Mouse (Mus musculus) cerebral cortex, adult 2 months (tissue): ENCODE data around the gene Tmem174.

ENCODE experiments used
- WGBS: fragments of 180-500 bp; shearing (Covaris S2); methylation state at CpG from one replicate; pipeline ENCODE4 v1.1.7; 2018; 5-methylcytosine and 5-hydroxymethylcytosine counted together

The Tmem174 gene

DNA sequence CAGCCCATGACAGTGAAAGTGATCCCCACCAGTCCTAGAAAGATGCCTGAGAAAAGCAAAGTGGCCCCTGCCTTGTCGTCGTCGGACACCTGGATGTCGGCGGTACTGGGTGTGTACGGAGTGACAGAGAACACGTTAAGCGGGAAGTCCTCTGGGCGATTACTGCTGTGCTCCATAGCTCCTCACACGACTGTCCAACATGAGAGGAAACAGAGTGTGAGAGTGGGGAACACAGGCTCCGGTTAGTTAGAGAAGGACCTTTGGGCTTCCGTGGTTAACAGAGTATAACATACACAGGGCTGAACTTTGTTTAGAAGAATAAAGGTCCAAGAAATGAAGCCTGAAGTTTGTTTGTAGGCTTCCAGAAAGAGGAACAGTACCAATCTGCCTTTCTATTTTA, at the start of gene Tmem174:
Tmem174 (minus strand) TSS at position 266 of the 400 bp plus-strand sequence.
- 95% methylated on average over 12 of the region's 12 CpGs for WGBS

DNA sequence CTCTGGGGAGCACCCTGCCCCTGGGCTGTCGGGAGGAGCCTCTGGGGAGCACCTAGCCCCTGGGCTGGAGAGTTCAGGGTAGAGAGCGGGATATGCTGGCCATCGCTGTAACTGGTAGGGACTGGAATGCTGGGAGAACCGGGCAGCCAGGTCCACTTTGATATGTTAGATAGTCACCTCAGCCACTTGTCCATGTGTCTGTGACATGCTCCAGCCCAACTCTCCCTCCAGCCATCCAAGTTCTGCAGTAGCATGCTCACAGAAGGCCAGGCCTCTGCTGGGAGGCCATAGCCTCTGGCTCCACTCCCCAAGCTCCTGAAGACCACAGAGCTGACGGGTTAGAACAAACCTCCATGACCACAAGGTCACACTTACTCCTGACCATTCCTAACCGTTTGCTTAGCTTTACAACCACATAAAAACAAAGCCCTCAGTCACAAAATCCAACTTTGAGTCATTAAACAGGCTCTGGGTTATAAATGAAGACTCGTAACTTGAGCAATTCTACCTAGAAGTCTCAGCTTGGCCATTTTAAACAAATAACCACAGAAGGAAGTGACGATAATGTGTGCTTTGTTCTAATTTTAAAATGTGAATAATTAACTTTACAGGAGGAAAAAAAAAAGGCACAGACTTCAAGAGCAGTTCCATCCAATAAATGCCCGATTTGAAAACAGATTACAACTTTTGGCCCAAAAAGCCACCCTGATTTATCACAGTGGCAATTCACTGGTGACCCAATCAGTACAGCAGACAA, 47.1 kb upstream of the Tmem174 start:
- WGBS = 76% methylated on average over 9 of the region's 9 CpGs

DNA sequence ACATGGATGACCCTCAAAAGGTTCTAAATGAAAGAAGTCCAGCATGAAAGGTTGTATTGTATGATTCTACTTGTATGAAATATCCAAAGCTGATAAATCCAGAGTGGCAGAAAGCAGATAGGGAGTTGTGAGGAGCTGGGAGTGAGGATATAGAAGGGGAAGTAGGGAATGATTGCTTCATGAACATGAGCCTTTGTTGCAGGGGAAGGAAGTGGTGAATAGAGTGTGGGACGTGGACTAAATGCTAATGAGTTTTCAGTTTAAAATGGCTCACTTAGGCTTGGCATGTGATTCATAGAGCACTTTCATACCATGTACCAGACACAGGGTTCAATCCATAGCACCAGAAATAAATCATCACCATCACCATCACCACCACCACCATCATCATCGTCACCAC, 46.2 kb upstream of the Tmem174 start:
- WGBS = 69% methylated on average over 2 of the region's 2 CpGs

DNA sequence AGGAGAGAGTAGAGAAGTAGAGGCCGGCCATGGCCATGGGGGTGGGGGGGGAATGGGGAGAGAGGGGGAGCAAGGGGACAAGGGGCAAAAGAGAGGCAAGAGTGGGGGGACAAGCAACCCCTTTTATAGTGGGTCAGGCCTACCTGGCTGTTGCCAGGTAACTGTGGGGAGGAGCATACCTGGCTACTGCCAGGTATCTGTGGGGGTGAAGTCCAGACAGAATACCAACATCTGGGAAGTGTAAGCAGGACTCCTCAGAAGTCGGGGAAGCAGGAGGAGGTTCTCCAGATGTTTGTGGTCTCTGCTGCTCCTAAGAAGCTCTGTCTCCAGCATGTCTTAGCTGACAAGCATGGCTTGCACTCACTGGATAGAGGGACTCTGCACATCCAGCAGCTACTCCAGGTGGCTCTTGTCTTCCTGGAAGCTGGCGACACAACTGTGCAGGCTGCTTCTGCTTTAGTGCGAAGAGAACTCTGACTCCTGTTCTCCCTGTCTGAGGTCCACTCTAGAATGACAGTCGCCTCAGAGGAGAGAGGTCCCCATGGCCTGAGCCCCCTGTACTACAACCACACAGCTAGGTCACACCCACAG, 43.4 kb upstream of the Tmem174 start:
- WGBS = 93% methylated on average over 5 of the region's 5 CpGs

DNA sequence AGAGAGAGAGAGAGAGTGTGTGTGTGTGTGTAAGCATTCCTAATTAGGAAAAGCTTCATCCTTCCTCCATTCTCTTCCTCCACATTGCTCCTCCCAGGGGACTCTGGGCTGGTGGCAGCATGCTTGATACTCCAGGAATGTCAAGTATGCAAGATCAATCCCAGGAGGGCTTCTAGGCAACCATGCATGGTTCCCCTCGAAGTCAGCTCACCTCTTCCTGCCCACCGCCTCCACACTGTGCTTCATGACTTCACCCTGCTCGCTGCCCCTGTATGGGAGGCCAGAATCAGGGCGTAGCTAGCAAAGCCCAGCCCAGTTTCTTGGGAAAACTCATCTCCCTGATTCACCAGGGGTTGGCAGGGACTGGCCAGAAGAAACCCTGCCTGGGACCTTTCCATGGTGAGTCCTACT, 42.4 kb upstream of the Tmem174 start:
- 56% methylated on average over 4 of the region's 4 CpGs for WGBS

DNA sequence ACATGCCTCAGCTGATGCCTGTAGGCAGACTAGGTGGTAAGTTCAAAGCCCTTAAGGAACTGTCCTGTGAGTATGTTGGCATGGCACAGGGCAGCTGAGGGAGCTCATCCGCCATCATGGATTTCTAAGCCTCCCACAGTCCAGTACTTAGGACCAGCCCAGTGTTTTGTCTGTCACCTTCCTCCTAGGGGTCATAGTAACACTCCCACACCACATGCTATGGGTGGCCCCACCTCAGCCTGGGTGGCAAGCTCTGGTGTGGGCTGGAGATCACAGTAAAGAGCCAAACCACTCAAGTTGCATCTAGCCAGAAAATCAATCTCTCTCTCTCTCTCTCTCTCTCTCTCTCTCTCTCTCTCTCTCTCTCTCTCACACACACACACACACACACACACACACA, 42.0 kb upstream of the Tmem174 start:
- WGBS = 97% methylated on average over 1 of the region's 1 CpGs

DNA sequence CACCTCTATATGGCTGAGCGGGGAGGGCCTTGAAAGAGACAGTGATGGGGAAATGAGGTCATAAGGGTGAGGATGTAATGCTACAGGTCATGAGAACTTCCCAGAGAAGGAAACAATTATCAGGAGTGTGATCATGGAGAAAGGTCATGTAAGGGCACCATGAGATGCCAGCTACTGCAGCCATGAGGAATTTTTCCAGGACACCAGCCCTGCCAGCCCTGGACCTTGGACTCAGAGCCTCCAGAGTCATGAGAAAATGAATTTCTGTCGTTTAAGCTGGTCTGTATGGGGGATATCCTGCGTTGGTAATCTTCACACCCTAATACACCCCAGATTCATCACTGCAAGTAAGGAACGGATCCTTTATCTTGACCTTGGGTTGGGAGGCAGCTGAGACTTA, 36.7 kb upstream of the Tmem174 start:
- 83% methylated on average over 4 of the region's 4 CpGs for WGBS

DNA sequence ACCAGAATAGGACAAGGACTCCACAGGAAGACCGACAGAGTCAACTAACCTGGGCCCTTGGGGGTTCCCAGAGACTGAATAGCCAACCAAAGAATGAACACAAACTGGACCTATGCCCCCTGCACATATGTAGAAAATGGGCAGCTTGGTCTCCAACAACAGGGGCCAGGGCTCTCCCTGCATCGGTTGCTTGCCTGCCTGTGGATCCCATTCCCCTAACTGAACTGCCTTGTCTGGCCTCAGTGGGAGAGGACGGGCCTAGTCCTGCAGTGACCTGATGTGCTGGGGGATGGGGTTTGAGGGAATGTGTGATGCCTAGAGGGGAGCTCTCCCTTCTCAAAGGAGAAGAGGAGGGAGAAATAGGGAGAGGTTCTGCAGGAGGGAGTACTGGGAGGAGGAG, 32.1 kb upstream of the Tmem174 start:
- 83% methylated on average over 3 of the region's 3 CpGs for WGBS

DNA sequence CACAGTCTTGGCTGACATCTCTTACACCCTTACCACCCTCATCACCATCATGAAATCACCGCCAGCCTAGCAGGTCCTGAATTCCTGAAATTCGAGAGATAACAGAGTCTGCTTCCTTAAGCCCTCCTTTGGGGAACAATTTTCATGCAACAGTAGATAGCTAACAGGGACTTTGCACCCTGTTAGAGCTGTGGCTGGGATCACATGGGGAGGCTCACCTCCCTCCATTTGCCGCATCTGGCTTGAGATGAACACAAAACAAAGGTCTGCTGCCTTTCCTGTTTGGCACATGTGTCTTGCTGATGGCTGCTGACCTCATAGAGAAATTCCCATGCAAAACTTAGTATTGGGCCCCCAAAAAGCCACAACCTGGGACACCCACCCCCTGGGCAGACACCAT, 30.1 kb upstream of the Tmem174 start:
- 77% methylated on average over 3 of the region's 3 CpGs for WGBS

DNA sequence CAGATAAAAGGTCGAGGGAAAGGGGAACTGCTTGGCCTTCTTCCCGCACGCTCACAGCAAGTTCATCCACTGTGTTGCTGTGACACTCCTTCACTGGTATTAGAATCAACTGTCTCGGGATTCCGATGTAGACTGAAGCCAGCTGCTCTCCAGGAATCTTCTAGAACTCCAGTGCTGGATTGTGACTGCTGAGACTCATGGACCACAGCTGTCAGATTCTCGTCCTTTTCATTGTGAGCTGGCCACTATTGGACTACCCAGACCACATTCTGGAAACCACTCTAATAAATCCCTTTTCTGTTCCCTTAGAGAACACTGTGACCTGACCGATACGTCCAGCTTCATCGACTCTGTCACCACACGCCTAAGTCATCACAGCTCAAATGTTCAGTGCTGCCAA, 28.0 kb upstream of the Tmem174 start:
- 89% methylated on average over 10 of the region's 10 CpGs for WGBS

DNA sequence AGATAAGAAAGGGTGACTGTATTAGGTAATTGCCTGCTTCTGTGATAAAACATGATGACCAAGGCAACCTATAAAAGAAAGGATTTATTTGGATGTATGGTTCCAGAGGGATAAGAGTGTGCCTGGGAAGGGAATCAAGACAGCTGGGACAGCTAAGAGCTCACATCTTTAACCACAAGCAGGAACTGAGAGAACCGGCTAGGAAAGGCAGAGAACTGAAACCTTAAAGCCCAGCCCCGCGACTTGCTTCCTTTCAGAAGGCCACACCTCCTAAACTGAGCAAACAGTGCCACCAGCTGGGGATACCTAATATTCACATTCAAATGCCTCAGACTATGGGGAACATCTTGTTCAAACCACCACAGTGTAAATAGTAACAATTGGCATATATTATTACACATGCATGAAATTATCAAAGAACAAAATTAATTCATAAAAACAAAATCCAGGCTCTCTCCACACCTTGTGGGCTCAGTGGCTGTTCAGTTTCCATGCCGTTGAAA, 25.0 kb upstream of the Tmem174 start:
- WGBS = 95% methylated on average over 4 of the region's 4 CpGs

DNA sequence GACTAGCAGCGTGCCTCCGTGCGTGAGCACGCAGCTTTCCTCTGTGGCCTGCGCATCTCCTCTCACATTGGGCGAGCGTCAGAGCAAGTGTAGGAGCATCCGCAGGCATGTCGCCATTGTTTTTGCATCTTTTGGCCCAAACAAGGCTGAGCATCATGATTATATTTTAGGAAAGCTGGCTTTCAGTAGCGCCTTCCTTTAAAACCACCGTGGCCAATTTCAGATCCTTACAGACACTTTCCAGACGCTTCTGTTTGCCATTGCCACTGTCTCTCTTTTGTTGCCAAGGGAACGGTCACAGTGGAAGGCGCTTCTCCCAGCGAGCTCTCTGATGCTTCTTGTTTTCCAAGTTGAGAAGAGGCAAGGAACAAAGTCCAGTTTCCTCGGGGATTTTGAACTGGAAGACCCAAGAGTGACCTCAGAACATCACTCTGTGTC, 18.8 kb upstream of the Tmem174 start:
- WGBS = 43% methylated on average over 16 of the region's 16 CpGs

DNA sequence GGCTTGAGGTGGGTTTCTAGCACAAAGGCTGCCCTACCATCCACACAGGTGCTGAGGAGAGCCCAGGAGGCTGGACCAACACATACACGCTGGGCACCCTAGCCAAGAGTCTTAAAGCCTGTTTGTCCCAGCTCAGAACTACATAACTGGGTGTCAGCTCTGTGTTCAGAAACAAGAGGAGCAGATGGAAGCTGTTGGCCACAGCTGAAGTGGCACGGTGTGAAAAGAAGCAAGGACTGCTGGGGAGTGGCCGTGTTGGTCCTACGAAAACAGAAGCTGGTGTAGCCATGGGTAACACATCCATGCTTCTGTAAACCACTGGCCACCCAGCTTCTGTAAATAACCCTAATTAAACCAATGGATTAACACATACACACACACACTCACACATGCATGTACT, 18.1 kb upstream of the Tmem174 start:
- 58% methylated on average over 4 of the region's 4 CpGs for WGBS

DNA sequence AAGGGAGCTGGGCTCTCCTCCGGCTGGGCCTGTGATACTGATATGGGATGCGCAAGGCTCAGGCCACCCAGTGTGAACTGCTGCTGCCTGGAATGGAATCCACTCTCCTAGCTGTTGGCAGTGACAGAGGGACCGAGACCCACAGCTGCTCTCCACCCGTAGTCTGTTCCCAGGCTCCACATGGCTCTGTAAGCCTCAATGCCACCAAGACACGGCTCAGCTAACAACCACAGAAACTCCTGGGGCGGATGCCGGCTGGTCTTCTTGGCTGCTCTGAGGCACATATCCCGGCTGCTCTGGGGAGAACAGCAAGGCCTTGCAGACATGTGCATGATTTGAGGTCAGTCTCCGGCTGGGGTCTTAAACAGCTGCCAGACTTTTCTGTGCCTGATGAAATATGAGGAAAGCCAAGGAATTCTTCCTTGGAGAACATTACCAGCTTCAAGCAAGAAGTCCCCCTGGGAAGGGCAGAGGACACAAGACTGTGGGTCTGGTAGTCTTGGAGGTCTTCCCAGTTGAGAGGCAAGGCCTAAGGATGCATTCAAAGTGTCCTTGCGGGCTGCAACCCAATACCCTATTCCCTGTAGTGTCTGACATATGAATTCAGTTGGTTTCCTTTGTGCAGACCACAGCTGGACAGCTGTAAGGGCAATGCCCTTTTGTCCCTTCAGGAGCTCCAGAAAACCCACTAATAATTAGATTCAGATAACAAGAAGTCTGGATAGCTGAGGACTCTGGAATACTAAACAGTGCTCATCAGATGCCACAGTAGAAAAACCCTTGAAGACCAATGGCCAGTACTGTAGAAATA, 17.1 kb upstream of the Tmem174 start:
- 84% methylated on average over 10 of the region's 10 CpGs for WGBS

DNA sequence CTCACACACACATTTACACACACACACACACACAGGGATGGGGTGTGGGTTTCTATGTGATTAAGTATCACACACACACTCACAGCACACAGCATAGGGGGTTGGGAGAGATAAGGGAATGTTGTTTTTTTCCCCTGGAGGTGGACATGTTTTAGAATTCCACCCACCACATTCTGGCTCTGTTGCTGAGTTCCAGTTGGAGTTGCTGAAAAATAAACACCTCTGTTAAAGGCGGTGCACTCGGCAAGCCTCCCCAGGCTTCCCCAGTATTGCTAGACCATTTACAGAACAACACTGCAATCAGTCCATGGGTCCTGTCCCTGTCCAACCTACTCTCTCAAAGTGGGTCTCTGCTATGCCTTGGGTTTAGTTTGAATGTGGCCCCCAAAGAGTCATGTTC, 15.0 kb upstream of the Tmem174 start:
- WGBS = 44% methylated on average over 2 of the region's 2 CpGs

DNA sequence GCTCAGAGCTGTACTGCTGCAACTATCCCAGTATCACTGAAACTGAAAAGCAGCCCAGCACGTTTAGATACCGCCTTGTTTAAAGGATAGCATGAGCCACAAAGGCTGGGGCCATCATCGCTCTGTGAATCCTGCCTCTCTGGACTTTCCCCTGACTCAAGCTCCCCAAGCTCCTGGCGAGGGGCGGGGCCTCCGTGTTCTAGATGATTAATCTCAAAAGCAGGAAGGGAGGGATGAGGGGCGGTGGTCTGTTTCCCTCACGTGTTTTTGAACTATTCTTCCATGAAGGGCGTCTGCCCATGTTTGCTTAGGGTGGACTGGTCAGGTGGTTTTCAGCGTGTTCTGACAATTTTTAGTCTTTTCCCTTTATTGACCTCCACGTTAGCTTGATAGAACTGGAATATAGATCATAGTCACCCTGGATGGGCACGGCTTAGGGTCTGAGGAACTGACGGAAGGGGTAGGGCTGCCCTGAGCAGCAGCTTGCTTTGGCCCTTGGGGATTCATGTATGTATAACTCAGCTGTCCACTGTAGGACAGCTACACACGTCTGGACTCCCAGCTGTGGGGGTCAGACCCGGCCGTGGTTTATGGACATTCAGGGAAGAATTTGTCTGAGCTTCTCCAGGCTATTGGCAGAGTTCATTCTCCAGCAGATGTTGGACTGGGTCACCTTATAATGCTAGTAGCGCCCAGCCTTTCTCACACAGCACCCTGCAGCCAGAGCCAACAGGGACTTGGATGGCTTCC, 14.2 kb upstream of the Tmem174 start:
- 72% methylated on average over 17 of the region's 17 CpGs for WGBS

DNA sequence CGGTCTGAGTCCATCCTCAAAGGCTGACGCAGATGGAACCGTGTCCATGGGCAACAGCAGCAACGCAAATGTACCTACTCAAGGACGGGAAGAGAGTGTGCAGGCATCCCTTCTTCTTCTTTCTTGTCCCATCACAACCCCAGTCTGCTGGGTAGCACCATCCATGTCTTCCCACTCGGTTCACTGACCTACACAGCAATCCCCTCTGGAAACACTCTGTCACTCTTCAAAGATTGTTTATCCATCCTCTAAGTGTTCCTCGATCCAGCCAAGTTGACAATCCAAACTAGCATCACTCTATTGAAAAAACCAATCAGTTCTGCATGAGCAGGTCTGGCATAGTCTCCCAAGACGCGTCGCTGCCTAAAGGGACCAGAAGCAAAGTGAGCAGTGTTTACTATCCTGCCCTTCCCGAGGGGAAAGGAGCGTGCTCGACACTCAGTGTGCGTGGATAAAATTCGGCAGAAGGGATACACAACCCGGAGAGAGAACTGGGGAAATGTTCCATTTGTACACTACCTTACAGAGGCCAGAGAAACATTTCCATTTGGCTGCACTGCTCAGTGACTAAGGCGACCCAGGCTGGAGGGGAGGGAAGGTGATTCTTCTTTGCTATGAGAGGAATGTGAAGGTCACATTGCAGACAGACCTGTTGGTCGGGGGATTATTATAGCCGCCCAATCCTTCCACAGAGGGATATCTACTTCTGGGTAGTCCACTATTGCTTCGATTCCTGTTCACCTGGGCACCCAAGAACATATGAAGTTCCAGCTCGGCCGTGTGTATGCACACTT, 10.8 kb upstream of the Tmem174 start:
- WGBS = 90% methylated on average over 22 of the region's 22 CpGs

DNA sequence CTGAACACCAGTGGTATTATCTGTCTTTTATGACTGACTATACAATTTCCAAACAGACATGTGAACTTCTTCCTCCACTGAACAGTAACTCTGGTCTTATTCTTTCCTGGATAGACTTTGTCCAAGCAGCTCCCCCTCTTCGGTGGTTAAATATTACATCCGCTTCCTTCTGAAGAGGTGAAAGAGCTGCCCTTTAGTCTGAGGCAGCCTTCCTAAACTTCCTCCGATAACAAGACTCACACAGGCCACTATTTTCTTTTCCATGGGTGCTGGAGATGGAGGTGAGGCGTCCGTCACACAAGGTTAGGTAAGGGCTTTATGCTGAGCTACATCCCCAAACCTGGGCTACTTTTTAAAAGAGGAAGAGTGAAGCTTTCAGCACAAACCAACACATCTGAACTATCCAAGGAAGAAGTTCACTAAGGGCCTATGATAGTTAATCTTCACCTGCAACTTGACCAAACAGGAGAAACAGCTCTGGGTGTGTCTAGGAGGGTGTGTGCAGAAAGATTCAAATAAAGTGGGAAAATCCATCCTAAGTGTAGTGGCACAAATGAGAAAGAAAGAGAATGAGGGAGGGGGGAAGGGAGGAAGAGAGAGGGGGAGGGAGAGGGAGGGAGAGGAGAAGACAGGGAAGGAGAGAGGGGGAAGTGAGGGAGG, 1.4 kb upstream of the Tmem174 start:
- WGBS = 91% methylated on average over 5 of the region's 5 CpGs

DNA sequence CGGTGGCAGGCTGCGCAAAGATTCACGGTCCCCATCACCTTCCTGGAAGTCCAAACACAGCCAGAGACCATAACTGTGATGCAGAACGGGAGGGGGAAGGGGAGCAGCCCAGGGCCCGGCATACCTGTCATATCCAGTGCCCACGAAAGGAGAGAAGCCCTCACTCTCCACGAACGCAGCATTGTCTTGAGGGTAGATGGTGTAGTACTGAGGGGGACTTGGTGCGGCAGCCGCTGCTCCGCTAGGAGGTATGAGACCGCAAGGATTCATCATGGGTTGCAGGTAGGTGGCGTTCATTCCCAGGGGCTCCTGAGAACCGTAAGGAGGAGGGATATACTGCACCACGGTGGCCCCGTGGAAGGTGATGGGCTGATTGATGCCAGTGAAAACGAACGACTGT, 639 bp downstream of the Tmem174 start:
- WGBS = 77% methylated on average over 18 of the region's 18 CpGs
